Mouse (Mus musculus) heart, postnatal 0 days (tissue): ENCODE measurements at regions not wholly inside any gene's neighbourhood (a gene's known extent, or its start where the extent isn't known, plus 50 kb on each side); places are given as distances from the start of the nearest gene placed in this dataset.

Experiments used
- CTCF ChIP-seq: IDR thresholded peaks from 2 replicates; pipeline ENCODE4 v1.5.1; 2016; ENCODE audit warnings: antibody characterized with exemption, control low read depth, low read depth
- EP300 ChIP-seq: IDR thresholded peaks from 2 replicates; pipeline ENCODE4 v1.6.1; 2016; ENCODE audit warnings: antibody characterized with exemption, low read depth

GRCm38 (mm10) chr3:50643068-50643467 is 199.7 kb upstream of the Slc7a11 start:
- TF ChIP-seq CTCF (no peak), EP300 (no peak)
